Comparison of ENCODE assay signal across 25 mouse cellular contexts in the genomic region with DNA sequence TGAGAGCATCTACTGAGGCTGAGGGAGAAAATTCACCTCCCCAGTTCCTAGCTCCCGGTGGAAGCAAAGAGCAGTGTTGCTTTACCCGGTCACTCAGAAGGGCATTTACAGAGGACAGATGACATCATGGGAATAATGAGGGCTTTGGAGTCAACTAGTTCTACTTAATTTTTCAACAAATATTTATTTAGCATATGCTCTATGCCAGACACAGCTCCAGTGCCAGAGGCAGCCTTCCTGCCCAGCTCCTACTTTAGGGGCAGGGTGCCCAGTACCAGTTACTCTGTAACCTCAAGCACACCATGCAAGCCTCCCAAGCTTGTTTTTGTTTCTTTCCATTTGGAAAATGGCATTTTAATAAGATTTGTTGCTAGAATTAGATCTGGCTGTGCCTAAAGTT.
DNase-seq lines count a peak whose midpoint lies in the region; ATAC-seq lines count a peak whose summit lies in the region.
"Had no signal": no experiment of that assay in that cellular context is flagged by ENCODE, and none has a peak within 500 bp of the region (broad histone marks: within the 10 kb centered on the region; RNA-seq: fewer than 3 reads in every experiment).

No protein-coding gene starts in this region.

- peak overlapping the region; percentile 17 for H3K4me3 ChIP-seq in megakaryocyte, embryonic 14.5 days (replicated peaks)
- H3K4me3 ChIP-seq: embryonic facial prominence, embryonic 15.5 days; erythroblast, embryonic 14.5 days; forebrain, embryonic 10.5 days; gastrocnemius, adult 2 months; heart, embryonic 15.5 days had no signal

- no peaks in the 10 kb centered on the region for H3K27me3 ChIP-seq in megakaryocyte, embryonic 14.5 days (replicated peaks)
- H3K27me3 ChIP-seq: embryonic facial prominence, embryonic 15.5 days; heart, embryonic 15.5 days had no signal

- no peaks in the 10 kb centered on the region for H3K36me3 ChIP-seq in megakaryocyte, embryonic 14.5 days (replicated peaks; ENCODE audit: low read length)
- H3K36me3 ChIP-seq: embryonic facial prominence, embryonic 15.5 days; forebrain, embryonic 10.5 days; G1E; heart, embryonic 15.5 days had no signal

- H3K9me3 ChIP-seq in megakaryocyte, embryonic 14.5 days, result no peaks in the 10 kb centered on the region
- H3K9me3 ChIP-seq: embryonic facial prominence, embryonic 15.5 days; forebrain, embryonic 10.5 days; G1E; heart, embryonic 15.5 days had no signal

- peaks cover 38% of the 10 kb centered on the region for H3K4me1 ChIP-seq in megakaryocyte, embryonic 14.5 days
- H3K4me1 ChIP-seq: forebrain, embryonic 10.5 days; heart, embryonic 15.5 days had no signal

- no peak for ATAC-seq in megakaryocyte, adult 5-6 weeks (ENCODE audit: poor library complexity, severe bottlenecking)
- ATAC-seq: CD4-positive, CD25-positive, alpha-beta regulatory T cell, adult 4 months; forebrain, embryonic 14.5 days had no signal

- DNase-seq in heart, adult 11 months, result peak; percentile 36
- no peak for DNase-seq in heart, adult 9 months (ENCODE audit: low spot score in 2 of 2)
- peak; percentile 66 to 78 for DNase-seq in kidney, adult 8-10 months
- DNase-seq in kidney, postnatal 4 days, result no peak
- DNase-seq in kidney, postnatal 25 days, result peak; percentile 65 to 85
- no peak for DNase-seq in left cerebral cortex, adult 11 months (ENCODE audit: low spot score)
- DNase-seq: adrenal gland, postnatal 10 days; B cell, adult 2 months; cerebellum, adult 11 months; cerebellum, adult 8-10 months; cerebellum, postnatal 14 days; embryo, embryonic 11 days; gastrocnemius, adult 2 months; gastrocnemius, postnatal 36 days; heart, adult 18-20 months; heart, postnatal 14 days had no signal

Comparison
In these comparisons a context has a peak if more than half of its experiments do, and no peak if none do; other contexts are left out.
1. DNase-seq: peak in heart, adult 11 months (single experiment), kidney, adult 8-10 months (2 of 2) and kidney, postnatal 25 days (2 of 2); none in heart, adult 9 months (0 of 2), kidney, postnatal 4 days (0 of 2) and left cerebral cortex, adult 11 months (single experiment).